Mouse (Mus musculus) myocyte (in vitro differentiated cells): Measurements from ENCODE around the gene Ints4.

Experiments used
- CEBPB ChIP-seq: IDR thresholded peaks from 2 replicates; pipeline ENCODE4 v1.6.1; 2011; ENCODE audit warnings: mild to moderate bottlenecking, moderate library complexity; ENCODE audit not compliant: poor library complexity, insufficient read depth, severe bottlenecking
- E2F4 ChIP-seq: IDR thresholded peaks from one replicate; pipeline ENCODE4 v1.6.1; 2011; ENCODE audit warnings: mild to moderate bottlenecking, control low read depth, moderate library complexity; ENCODE audit not compliant: insufficient read depth
- MAX ChIP-seq: IDR thresholded peaks from one replicate; pipeline ENCODE4 v1.6.1; 2011; ENCODE audit warnings: low read depth, mild to moderate bottlenecking, control low read depth
- MYOD1 ChIP-seq, 3 experiments: IDR thresholded peaks; one replicate each; pipeline ENCODE4 v1.6.1; 2011; ENCODE audit warnings: control low read depth in 2 of 3, low read depth in 2 of 3, mild to moderate bottlenecking in 2 of 3, moderate library complexity in 1 of 3; ENCODE audit not compliant: insufficient read length in 2 of 3, control insufficient read depth in 1 of 3
- MYOG ChIP-seq, 3 experiments: IDR thresholded peaks; one replicate each; pipeline ENCODE4 v1.6.1; 2011; ENCODE audit warnings: control low read depth in 2 of 3, low read depth in 2 of 3, mild to moderate bottlenecking in 2 of 3; ENCODE audit not compliant: insufficient read length in 2 of 3, control insufficient read depth in 1 of 3, insufficient read depth in 1 of 3
- POLR2A ChIP-seq: IDR thresholded peaks from one replicate; pipeline ENCODE4 v1.6.1; 2011; ENCODE audit warnings: low read depth, mild to moderate bottlenecking, control low read depth, moderate library complexity; ENCODE audit not compliant: insufficient read length
- POLR2AphosphoS2 ChIP-seq: IDR thresholded peaks from one replicate; pipeline ENCODE4 v1.6.1; 2011; ENCODE audit warnings: low read depth, control low read depth; ENCODE audit not compliant: insufficient read length
- REST ChIP-seq: IDR thresholded peaks from one replicate; pipeline ENCODE4 v1.6.1; 2011; ENCODE audit warnings: mild to moderate bottlenecking, control low read depth, moderate library complexity; ENCODE audit not compliant: insufficient read depth, insufficient read length
- SRF ChIP-seq: IDR thresholded peaks from one replicate; pipeline ENCODE4 v1.6.1; 2011; ENCODE audit warnings: low read depth; ENCODE audit not compliant: control insufficient read depth, insufficient read length
- TCF12 ChIP-seq: IDR thresholded peaks from one replicate; pipeline ENCODE4 v1.6.1; 2011; ENCODE audit warnings: mild to moderate bottlenecking, control low read depth; ENCODE audit not compliant: poor library complexity, insufficient read depth, severe bottlenecking
- TCF3 ChIP-seq: IDR thresholded peaks from one replicate; pipeline ENCODE4 v1.6.1; 2011; ENCODE audit warnings: low read depth, control low read depth; ENCODE audit not compliant: insufficient read length
- USF1 ChIP-seq: IDR thresholded peaks from one replicate; pipeline ENCODE4 v1.6.1; 2011; ENCODE audit warnings: low read depth, mild to moderate bottlenecking, control low read depth, moderate library complexity

DNA sequence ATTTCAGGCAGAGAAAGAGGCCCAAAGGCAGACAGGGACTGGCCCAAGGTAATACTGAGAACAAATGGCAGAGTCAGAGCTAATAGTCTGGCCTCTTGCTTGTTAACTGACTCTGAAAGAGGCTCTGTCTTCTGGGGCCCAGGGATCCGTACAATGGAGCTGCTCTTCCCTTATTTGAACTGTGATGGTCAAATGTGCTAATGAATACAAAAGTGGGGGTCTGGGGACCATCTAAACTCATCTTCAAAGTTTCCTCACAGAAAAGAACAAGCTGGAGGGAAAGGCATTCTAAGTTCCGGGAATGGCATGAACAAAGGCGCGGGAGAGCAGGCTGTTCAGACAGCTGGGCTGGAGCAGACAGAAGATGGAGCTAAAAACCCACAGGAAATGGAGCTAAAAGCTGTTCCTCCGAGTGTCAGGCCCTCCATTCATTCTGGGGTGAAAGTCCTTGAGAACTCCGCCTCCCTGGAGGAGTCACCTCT lies 33.7 kb upstream of the Ints4 start:
- TF ChIP-seq POLR2A (no peak), REST (no peak), E2F4 (no peak), POLR2AphosphoS2 (no peak), USF1 (no peak), TCF12 (no peak), CEBPB (no peak), TCF3 (no peak), MAX (no peak), SRF (no peak), MYOD1 (IDR thresholded peaks at IDR 0.05; ENCODE audit: control insufficient read depth in 1 of 3, insufficient read length in 2 of 3, low read depth in 2 of 3) (no peak), MYOG (IDR thresholded peaks at IDR 0.05; ENCODE audit: control insufficient read depth in 1 of 3, insufficient read depth in 1 of 3, insufficient read length in 2 of 3, low read depth in 2 of 3) (no peak)
